Mouse (Mus musculus) embryo, embryonic 10 days (tissue): ENCODE results near the gene Slc27a1.

Experiments
- DNase-seq: peaks from one replicate; pipeline ENCODE4 v3.0.0-alpha.2; 2015; ENCODE audit warnings: low spot score

The Slc27a1 gene

DNA sequence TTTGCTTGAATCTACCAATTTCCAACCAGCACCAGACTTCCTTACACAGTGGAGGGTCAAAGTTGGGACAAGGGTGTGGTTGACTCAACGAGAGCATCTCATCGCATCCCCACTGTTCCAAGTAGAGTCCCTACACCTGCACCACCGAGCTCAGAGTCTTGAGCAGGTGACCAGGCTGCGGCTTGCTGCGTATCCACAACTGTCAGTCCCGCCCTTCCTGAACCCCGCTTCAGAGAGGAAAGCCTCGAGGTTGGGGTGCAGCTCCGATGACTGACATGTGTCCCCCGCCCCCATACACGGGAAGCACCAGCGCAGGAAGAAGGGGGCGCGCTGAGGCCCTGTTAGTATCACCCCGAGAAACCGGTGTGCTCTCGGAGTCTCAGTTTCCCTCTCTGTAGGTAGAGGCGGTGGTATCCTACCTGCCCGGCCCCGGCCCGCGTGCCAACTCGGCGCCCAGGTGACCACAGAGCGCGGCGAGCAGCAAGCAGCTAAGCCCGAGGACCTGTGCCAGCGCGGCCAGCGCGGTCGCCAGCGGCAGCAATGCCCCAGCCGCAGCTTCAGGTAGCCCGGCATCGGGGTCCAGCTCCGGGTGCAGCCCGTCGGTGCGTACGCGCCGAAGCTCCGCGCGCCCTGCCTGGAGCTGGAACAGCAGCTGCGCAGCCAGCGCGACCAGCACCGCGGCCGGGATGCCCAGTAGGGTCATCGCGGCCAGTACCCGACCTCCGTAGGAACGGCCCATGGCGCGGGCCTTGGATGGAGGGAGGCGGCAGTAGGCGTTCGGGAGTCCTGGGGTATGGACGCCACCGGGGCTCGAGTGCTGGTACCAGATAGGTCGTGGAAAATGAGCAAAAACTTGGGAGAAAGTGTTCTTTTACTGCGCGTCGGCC, 10.4 kb upstream of the Slc27a1 start, which contains the start of gene Tmem221:
Gene Tmem221, minus strand, starts transcription at position 801 of the 887 bp plus-strand sequence.
- DNase-seq: no peak

DNA sequence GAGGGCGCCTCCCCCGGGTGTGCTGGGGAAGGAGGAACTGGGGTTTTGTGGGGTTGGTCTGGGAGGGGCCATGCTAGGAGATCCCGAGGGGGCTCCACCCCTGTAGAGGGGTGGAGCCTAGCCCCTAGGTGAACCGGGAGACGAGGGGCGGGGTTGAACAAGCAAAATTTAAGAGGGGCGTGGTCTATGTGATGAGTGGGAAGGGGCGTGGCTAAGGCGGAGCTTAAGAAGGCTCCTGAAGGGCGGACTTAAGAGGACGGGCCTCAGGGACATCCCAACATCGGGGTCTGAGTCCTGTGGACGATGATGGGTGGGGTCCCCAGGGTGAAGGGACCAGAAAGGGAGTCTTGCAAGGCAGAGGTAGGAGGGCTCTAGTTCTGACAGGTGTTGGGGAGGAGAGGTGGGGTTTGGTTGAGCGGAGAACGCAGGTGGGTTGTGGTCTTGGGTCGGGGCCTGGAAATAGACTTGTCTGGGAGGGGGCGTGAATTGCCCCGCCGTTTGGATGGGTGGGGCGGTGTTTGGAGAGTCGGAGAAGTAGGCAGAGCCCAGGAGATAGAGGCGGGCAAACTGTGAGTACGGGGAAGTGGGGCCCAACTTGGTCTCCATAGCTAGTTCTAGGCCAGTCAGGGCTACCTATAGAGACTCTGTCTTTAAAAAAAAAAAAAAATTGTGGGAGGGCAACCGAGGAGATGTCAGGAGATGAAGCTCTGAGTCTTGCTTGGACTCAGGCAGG, 9.6 kb upstream of the Slc27a1 start:
- peak; percentile 89 for DNase-seq

- DNase-seq: no peak
Observed at GRCm38 (mm10) chr8:71560071-71560470, 8.6 kb upstream of the Slc27a1 start.

- DNase-seq: no peak
Observed at GRCm38 (mm10) chr8:71560765-71561164, 7.9 kb upstream of the Slc27a1 start.

- DNase-seq: peak; percentile 87
Observed at GRCm38 (mm10) chr8:71561401-71561800, 7.3 kb upstream of the Slc27a1 start.

DNA sequence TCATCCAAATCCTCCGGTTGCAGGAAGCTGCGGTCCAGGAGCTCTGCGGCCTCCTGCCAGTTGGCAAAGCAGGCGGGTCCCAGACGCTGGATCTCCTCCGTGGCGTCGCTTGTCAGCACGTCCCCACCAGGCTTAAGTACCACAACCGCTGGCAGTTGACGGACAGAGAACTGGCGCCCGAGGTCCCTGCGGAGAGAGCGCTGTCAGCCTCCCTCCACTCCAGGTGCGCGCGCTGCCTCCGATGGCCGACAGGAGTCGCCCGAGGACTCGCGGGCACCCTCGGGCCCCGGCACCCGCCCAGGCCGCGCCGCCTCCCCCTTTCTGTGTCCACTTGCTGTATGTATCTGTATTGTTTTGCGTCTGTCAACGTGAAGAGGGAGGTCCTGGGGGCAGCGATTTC, 5.9 kb upstream of the Slc27a1 start:
- DNase-seq: peak; percentile 68

DNA sequence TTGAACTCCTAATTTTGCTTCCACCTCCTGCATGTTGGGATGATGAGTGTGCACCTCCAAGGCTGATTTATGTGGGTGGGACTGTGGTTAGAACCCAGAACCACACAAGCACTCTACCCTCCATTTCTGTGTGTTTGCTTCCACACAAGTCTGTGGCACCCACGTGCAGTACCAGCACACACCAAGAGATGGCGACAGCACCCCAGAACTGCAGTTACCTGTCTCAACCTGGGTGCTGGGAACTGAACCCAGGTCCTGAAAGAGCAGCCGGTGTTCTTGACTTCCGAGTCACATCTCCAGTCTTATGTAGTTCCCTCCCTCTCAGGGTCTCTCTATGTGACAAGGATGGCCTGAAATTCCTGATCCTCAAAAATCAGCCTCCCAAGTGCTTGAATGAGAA, 4.7 kb upstream of the Slc27a1 start:
- DNase-seq: no peak

DNA sequence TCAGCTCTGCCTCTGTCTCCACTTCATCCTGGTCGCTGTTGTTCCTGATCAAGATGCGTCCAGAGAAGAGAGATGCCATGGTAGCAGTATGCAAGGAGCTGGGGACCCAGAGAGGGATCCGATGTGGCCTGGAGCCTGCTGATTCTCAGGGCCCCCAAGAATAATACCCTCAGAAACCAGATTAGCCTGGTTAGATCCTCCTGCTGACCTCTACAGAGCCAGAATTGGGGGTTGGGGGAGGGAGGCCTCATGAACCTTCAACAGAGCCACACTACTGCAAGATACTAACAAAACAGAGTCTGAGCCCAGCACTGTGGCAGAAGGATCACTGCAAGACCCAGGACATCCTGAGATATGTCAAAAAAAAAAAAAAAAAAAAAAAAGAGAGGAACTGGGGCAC, 2.2 kb upstream of the Slc27a1 start, which contains the start of gene Nxnl1:
Gene Nxnl1, minus strand, starts transcription at position 101 of the 400 bp plus-strand sequence.
- no peak for DNase-seq

DNA sequence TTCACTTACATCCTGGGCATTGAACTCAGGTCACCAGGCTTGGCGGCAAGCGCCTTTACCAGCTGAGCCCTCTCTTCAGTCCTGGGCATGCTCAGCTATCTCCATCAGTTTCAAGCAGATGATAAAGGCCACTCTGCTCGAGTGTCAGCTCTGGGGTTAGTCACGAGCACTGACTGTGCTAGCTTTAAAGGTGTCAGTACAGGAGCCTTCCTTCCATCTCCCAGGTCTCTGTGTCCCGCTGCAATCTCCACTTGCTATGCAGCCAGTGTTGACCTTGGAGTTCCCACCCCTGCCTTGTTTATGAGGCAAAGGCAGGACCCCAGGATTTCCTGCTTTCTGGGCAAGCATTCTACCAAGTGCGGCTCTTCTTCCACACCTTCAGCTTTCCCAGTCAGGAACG, 1.1 kb upstream of the Slc27a1 start:
- no peak for DNase-seq

GRCm38 (mm10) chr8:71568941-71569340, 259 bp downstream of the Slc27a1 start:
- no peak for DNase-seq

DNA sequence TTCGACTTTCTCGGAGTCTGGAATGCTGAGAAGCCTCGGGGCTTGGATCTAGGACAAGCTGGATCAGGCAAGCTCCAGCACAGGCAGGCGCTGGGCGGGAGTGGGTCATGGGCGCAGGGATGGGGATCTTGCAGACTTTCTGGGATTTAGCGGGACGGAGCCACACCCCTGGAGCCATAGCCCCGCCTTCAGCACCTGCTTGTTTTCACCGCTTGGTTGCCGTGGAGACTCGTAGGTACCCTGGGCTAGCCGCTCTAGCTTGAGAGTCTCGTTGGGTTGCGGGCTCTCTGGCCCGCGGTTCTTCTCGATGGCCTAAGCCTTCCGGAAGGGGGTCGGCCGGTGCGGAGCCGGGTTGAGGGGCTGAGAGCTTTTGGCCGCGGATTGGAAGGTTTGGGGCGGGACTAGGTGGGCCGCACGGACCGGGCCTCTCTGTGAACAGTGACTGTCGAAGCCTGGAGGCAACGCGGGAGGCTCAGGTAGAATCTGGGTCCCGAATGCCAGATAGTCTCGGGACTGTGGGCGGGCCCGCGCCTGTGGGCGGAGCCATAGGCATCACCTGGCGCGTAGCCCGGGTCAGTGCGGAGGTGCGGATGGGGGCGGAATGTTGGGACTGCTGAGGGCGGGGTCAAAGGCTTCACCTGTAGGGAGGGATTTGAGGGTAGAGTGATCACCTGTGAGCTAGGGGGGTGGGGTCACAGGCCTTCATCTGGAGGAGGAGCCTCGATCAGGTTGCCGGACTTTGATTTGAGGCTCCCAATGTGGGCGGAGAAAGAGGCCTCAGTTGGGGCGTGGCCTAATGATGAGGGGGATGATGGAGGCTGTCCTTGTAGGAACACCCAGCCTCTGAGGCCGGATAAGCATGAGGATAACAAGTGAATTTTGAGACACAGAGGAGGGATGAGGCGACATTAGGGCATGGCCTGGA, 946 bp downstream of the Slc27a1 start:
- peak; percentile 94 for DNase-seq

DNA sequence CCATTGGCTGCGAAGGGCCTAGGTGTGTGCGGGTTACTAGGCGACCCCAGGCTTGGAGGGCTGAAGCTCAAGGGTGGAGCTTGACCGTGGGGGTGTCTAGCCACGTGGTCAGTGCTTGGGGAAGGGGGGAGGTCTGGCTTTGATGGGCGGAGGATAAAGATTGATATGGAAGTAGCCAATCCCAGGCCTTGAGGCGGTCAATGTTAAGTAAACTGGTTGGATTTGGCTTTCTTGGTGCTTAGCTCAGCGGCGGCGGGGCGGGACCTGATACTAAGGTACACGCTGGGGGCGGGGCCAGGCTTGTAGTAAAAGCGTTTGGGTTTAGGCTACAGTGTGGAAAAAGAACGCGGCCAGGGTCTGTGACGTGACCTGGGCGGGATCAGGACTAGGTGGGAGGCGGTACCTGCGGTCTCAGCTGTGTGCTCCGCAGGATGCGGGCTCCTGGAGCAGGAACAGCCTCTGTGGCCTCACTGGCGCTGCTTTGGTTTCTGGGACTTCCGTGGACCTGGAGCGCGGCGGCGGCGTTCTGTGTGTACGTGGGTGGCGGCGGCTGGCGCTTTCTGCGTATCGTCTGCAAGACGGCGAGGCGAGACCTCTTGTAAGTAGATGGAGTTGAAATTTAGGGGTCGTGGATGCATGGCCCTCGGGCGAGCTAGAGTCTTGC, 1.7 kb downstream of the Slc27a1 start:
- peak; percentile 93 for DNase-seq

GRCm38 (mm10) chr8:71572077-71572476, 3.4 kb downstream of the Slc27a1 start:
- DNase-seq: no peak

DNA sequence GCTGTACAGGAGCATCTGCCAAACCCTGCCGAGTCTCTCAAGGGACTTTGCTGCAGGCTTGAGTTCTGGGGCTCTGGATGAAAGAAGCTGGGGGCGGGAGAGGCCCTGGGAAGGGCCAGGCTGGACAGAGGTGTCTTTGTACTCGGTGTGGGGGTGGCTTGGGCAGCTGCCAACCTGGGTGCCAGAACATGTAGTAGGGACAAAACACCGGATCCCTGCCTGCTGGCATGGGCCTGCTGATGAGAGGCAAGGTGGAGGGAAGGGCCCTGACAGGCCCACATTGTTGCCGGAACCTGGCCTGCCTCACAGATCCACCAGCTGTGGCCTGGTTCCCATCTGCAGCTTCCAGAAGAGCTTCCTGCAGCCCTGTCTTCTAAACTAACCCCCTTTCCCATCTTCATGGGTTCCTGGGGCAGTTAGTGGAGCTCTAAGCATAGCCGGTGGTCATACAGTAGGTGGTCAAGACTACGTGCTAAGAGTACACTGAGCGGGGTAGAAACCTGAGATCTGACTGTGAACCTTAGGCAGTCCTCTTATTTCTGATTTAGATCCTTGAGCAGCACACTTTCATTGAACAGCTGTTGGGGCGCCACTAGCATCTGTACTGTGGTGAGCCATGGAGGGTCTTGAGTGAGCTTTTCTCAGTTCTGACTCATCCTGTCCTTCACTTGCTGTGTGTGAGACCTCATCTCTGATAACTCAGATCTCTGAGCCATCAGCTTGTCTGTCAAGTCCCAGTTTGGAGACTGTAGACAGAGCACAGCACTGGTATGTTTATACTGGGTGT, 4.4 kb downstream of the Slc27a1 start:
- no peak for DNase-seq

GRCm38 (mm10) chr8:71574426-71574825, 5.7 kb downstream of the Slc27a1 start:
- DNase-seq: no peak

DNA sequence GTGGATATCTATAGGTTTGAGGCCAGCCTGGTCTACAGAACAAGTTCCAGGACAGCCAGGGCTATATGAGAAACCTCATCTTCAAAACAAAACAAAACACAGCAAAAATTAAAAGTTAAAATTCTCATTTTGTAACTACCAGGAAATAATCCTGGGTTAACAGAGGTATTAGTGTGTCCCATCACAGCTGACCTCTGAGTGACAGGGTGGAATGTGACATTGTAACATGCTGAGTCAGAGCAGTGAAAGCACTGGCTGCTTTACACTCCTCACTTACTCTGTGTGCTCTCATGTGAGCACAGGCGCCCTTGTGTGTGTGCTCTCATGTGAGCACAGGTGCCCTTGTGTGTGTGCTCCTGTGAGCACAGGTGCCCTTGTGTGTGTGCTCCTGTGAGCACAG, 6.3 kb downstream of the Slc27a1 start:
- DNase-seq: no peak

- DNase-seq: no peak
Observed at GRCm38 (mm10) chr8:71577856-71578387, 9.2 kb downstream of the Slc27a1 start.

DNA sequence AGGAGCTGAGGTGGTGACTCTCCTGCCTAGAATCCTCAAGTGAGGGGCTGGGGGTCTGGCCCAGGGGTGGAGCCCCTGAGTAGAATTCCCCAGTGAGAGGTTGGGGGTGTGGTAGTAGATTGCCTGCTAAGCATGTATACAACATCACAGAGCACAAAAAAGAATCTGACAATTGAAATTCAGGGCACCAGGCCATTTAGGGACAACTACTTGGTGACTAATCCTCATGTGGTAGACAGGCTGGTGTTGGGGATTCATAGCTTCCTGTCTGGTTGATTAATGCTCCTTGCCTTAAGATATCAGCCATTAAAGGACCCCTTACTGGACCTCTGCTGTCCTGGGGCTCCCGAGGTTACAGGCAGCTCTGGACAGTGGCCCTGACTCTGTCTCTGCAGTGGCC, 10.3 kb downstream of the Slc27a1 start:
- no peak for DNase-seq

DNA sequence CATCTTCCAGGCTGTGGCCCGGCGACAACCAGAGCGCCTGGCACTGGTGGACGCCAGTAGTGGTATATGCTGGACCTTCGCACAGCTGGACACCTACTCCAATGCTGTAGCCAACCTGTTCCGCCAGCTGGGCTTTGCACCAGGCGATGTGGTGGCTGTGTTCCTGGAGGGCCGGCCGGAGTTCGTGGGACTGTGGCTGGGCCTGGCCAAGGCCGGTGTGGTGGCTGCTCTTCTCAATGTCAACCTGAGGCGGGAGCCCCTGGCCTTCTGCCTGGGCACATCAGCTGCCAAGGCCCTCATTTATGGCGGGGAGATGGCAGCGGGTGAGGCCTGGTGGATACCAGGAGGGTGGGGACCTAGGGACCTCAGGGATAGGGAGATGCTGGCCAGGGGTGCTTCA, 10.8 kb downstream of the Slc27a1 start:
- DNase-seq: no peak

- no peak for DNase-seq
Observed at GRCm38 (mm10) chr8:71580201-71580600, 11.5 kb downstream of the Slc27a1 start.
